Mouse (Mus musculus) liver, embryonic 13.5 days (tissue): ENCODE data around the gene Fam13c. TPM values are rescaled to one million over a fixed set of nuclear protein-coding genes. Genes with fewer than 3 reads are reported as not detected.

Source experiments
- ATAC-seq: fragments of 200-750 bp; cut with Nextera tagmentation; 2 replicates; pipeline ENCODE4 v1.8.0; 2017; ENCODE audit warnings: low read depth, mild to moderate bottlenecking, moderate number of reproducible peaks, moderate library complexity
- DNase-seq: peaks from one replicate; pipeline ENCODE4 v3.0.0; 2022
- H3K27ac ChIP-seq: fragments of 300-500 bp; sonication (generic); 2 replicates; pipeline ENCODE4 v1.5.1; 2015; ENCODE audit warnings: moderate library complexity, mild to moderate bottlenecking, inconsistent platforms
- H3K27me3 ChIP-seq: fragments of 300-500 bp; sonication (generic); 2 replicates; pipeline ENCODE4 v1.6.1; 2015; ENCODE audit warnings: mild to moderate bottlenecking, inconsistent platforms
- H3K36me3 ChIP-seq: fragments of 300-500 bp; sonication (generic); 2 replicates; pipeline ENCODE4 v1.6.1; 2015; ENCODE audit warnings: mild to moderate bottlenecking, inconsistent platforms
- H3K4me1 ChIP-seq: fragments of 300-500 bp; sonication (generic); replicated peaks from 2 replicates; pipeline ENCODE4 v1.6.1; 2015; ENCODE audit warnings: inconsistent platforms
- H3K4me2 ChIP-seq: fragments of 300-500 bp; sonication (generic); 2 replicates; pipeline ENCODE4 v1.6.1; 2015; ENCODE audit warnings: inconsistent platforms, mild to moderate bottlenecking, moderate library complexity
- H3K4me3 ChIP-seq: fragments of 300-500 bp; sonication (generic); replicated peaks from 2 replicates; pipeline ENCODE4 v1.5.1; 2015; ENCODE audit warnings: mild to moderate bottlenecking, inconsistent platforms
- H3K9ac ChIP-seq: fragments of 300-500 bp; sonication (generic); 2 replicates; pipeline ENCODE4 v1.6.1; 2015; ENCODE audit warnings: mild to moderate bottlenecking, inconsistent platforms
- H3K9me3 ChIP-seq: fragments of 300-500 bp; sonication (generic); replicated peaks from 2 replicates; pipeline ENCODE4 v1.6.1; 2016; ENCODE audit warnings: inconsistent platforms
- WGBS: fragments of 180-500 bp; shearing (Covaris S2); methylation state at CpG from one replicate; pipeline ENCODE4 v1.1.7; 2015; ENCODE audit not compliant: insufficient replicate concordance; 5-methylcytosine and 5-hydroxymethylcytosine counted together
- polyA plus RNA-seq: library from polyadenylated mRNA; unstranded; fragments of >200 nt; fragmentation: Nextera tagmentation; extraction: Ambion mirVana; gene quantifications from 2 replicates; pipeline ENCODE4 v1.2.1, GENCODE M21; 2015

Gene Fam13c
- 0.31 and 0.40 TPM in 2 replicates for polyA plus RNA-seq

- H3K9ac ChIP-seq = no peak within 1 kb of the TSS
- peak within 1 kb of the TSS; percentile 66 for H3K4me2 ChIP-seq
- 9% methylated on average over 24 of the region's 24 CpGs for WGBS
- H3K4me1 ChIP-seq = no peaks in the 10 kb centered on the region
- ATAC-seq (no peak), DNase-seq (no peak)
- no peaks in the 10 kb centered on the region for H3K9me3 ChIP-seq
- peak within 1 kb of the TSS; percentile 51 for H3K4me3 ChIP-seq
- no peaks in the 10 kb centered on the region for H3K36me3 ChIP-seq
- no peak within 1 kb of the TSS for H3K27ac ChIP-seq
- H3K27me3 ChIP-seq = peaks cover 18% of the 10 kb centered on the region
These were observed at the start of gene Fam13c for GRCm38 (mm10) chr10:70439676-70440521. TSS of gene Fam13c (plus strand) at chr10:70440481.

- no peak for ATAC-seq
- Histone ChIP-seq H3K27me3 (no peaks in the 10 kb centered on the region), H3K9me3 (peaks cover 10% of the 10 kb centered on the region; the same call in 1 of the 2 replicates), H3K4me3 (no peak overlapping the region), H3K36me3 (no peaks in the 10 kb centered on the region), H3K4me1 (no peaks in the 10 kb centered on the region), H3K27ac (no peak overlapping the region), H3K9ac (no peak overlapping the region), H3K4me2 (no peak overlapping the region)
- 52% methylated on average over 5 of the region's 5 CpGs for WGBS
- DNase-seq = no peak
These were observed 44.4 kb upstream of the Fam13c start for GRCm38 (mm10) chr10:70395900-70396299.

GRCm38 (mm10) chr10:70398224-70398623 lies 42.1 kb upstream of the Fam13c start:
- WGBS = 63% methylated on average over 6 of the region's 6 CpGs
- Histone ChIP-seq H3K36me3 (no peaks in the 10 kb centered on the region), H3K9ac (no peak overlapping the region), H3K27me3 (no peaks in the 10 kb centered on the region), H3K27ac (no peak overlapping the region), H3K9me3 (peaks cover 10% of the 10 kb centered on the region; the same call in 1 of the 2 replicates), H3K4me1 (no peaks in the 10 kb centered on the region), H3K4me3 (no peak overlapping the region), H3K4me2 (no peak overlapping the region)
- no peak for DNase-seq
- no peak for ATAC-seq

GRCm38 (mm10) chr10:70402006-70402405 lies 38.3 kb upstream of the Fam13c start:
- H3K36me3 ChIP-seq = no peaks in the 10 kb centered on the region
- H3K4me3 ChIP-seq = no peak overlapping the region
- H3K4me1 ChIP-seq = no peaks in the 10 kb centered on the region
- DNase-seq (no peak), ATAC-seq (no peak)
- no peak overlapping the region for H3K27ac ChIP-seq
- no peak overlapping the region for H3K4me2 ChIP-seq
- no peak overlapping the region for H3K9ac ChIP-seq
- 57% methylated on average over 4 of the region's 4 CpGs for WGBS
- no peaks in the 10 kb centered on the region for H3K27me3 ChIP-seq
- H3K9me3 ChIP-seq = peaks cover 9% of the 10 kb centered on the region

- Histone ChIP-seq H3K4me2 (no peak overlapping the region), H3K9me3 (peaks cover 7% of the 10 kb centered on the region), H3K36me3 (no peaks in the 10 kb centered on the region), H3K27me3 (no peaks in the 10 kb centered on the region), H3K27ac (no peak overlapping the region), H3K4me1 (no peaks in the 10 kb centered on the region), H3K9ac (no peak overlapping the region), H3K4me3 (no peak overlapping the region)
- ATAC-seq (no peak), DNase-seq (no peak)
- 51% methylated on average over 4 of the region's 4 CpGs for WGBS
These were observed 37.6 kb upstream of the Fam13c start for GRCm38 (mm10) chr10:70402711-70403110.

GRCm38 (mm10) chr10:70417811-70418486 lies 22.3 kb upstream of the Fam13c start:
- H3K9ac ChIP-seq = no peak overlapping the region
- H3K27me3 ChIP-seq = no peaks in the 10 kb centered on the region
- H3K9me3 ChIP-seq = peaks cover 4% of the 10 kb centered on the region; the same call in 1 of the 2 replicates
- DNase-seq = no peak
- 64% methylated on average over 6 of the region's 6 CpGs for WGBS
- H3K27ac ChIP-seq = no peak overlapping the region
- H3K4me3 ChIP-seq = no peak overlapping the region
- no peak overlapping the region for H3K4me2 ChIP-seq
- no peak for ATAC-seq
- no peaks in the 10 kb centered on the region for H3K36me3 ChIP-seq
- no peaks in the 10 kb centered on the region for H3K4me1 ChIP-seq

GRCm38 (mm10) chr10:70419282-70420264 lies 20.7 kb upstream of the Fam13c start:
- no peak overlapping the region for H3K9ac ChIP-seq
- H3K27ac ChIP-seq = no peak overlapping the region
- H3K9me3 ChIP-seq = peaks cover 4% of the 10 kb centered on the region; the same call in 1 of the 2 replicates
- no peaks in the 10 kb centered on the region for H3K4me1 ChIP-seq
- H3K4me2 ChIP-seq = no peak overlapping the region
- no peak for ATAC-seq
- WGBS = 59% methylated on average over 15 of the region's 15 CpGs
- H3K27me3 ChIP-seq = no peaks in the 10 kb centered on the region
- H3K4me3 ChIP-seq = no peak overlapping the region
- no peaks in the 10 kb centered on the region for H3K36me3 ChIP-seq
- no peak for DNase-seq

- H3K4me1 ChIP-seq = no peaks in the 10 kb centered on the region
- DNase-seq (no peak), ATAC-seq (no peak)
- H3K9me3 ChIP-seq = peaks cover 10% of the 10 kb centered on the region; the same call in 1 of the 2 replicates
- H3K4me3 ChIP-seq = no peak overlapping the region
- H3K27me3 ChIP-seq = no peaks in the 10 kb centered on the region
- no peaks in the 10 kb centered on the region for H3K36me3 ChIP-seq
- H3K4me2 ChIP-seq = no peak overlapping the region
- 60% methylated on average over 3 of the region's 3 CpGs for WGBS
- no peak overlapping the region for H3K9ac ChIP-seq
- H3K27ac ChIP-seq = no peak overlapping the region
These were observed 13.9 kb upstream of the Fam13c start for GRCm38 (mm10) chr10:70426373-70426772.

- Histone ChIP-seq H3K4me2 (no peak overlapping the region), H3K4me3 (no peak overlapping the region), H3K36me3 (no peaks in the 10 kb centered on the region), H3K27ac (no peak overlapping the region), H3K9ac (no peak overlapping the region), H3K9me3 (0 out of 2 replicates have a peak, but pooled peaks cover 9% of the 10 kb centered on the region), H3K27me3 (no peaks in the 10 kb centered on the region), H3K4me1 (no peaks in the 10 kb centered on the region)
- 62% methylated on average over 5 of the region's 5 CpGs for WGBS
- DNase-seq (no peak), ATAC-seq (no peak)
These were observed 12.1 kb upstream of the Fam13c start for GRCm38 (mm10) chr10:70428121-70428662.

- Histone ChIP-seq H3K4me1 (no peaks in the 10 kb centered on the region), H3K9ac (no peak overlapping the region), H3K27me3 (no peaks in the 10 kb centered on the region), H3K36me3 (no peaks in the 10 kb centered on the region), H3K27ac (no peak overlapping the region), H3K9me3 (peaks cover 12% of the 10 kb centered on the region; the same call in 1 of the 2 replicates), H3K4me2 (no peak overlapping the region), H3K4me3 (no peak overlapping the region)
- WGBS = 74% methylated on average over 9 of the region's 9 CpGs
- DNase-seq = no peak
- no peak for ATAC-seq
These were observed 10.9 kb upstream of the Fam13c start for GRCm38 (mm10) chr10:70429341-70429740.
